Mouse (Mus musculus): ENCODE measurements around the gene Pdpn. TPM values are rescaled to one million over a fixed set of nuclear protein-coding genes. Genes with fewer than 3 reads are reported as not detected.

Gene Pdpn
- total and polyA plus RNA-seq, 2 experiments, result 0.17 TPM; not detected in 1

- H3K9ac ChIP-seq (ENCODE audit: low read depth, low read length), result no peak overlapping the region
These were observed 67.5 kb downstream of the Pdpn start for GRCm38 (mm10) chr4:143231790-143232422.

DNA sequence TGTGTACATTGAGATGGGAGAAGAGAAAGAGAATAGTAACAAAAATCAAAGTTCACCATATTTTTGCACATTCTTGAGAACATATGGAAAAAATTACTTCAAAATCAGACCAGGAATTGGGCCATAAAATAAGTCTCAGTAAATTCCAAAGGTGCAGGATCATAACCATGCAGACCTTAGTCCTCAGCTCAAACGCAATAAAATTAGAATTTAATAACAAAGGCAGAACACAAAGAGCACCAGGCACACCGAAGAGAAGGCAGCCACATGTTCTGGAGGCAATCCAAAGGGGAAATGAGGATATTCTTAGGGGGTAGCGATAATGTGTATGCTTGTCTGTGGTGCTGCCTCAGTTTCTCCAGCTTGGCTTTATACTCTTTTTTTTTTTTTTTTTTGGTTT lies 68.3 kb downstream of the Pdpn start:
- Histone ChIP-seq H3K4me3 (ENCODE audit: insufficient read depth, low read depth, low read length) (no peak overlapping the region), H3K27me3 (ENCODE audit: control insufficient read depth, insufficient read depth, low read length) (no peaks in the 10 kb centered on the region), H3K27ac (replicated peaks; ENCODE audit: insufficient read depth, low read depth, low read length) (no peak overlapping the region), H3K9ac (ENCODE audit: low read depth, low read length) (no peak overlapping the region), H3K4me1 (ENCODE audit: control insufficient read depth, insufficient read depth, low read length) (no peaks in the 10 kb centered on the region), H3K36me3 (ENCODE audit: control insufficient read depth, insufficient read depth, low read length) (no peaks in the 10 kb centered on the region), H3K79me2 (ENCODE audit: control insufficient read depth, insufficient read depth, low read length) (no peaks in the 10 kb centered on the region)
- no peak for DNase-seq (ENCODE audit: extremely low read depth, low read depth, low spot score)
- no peak for TF ChIP-seq POLR2A (IDR thresholded peaks at IDR 0.05; ENCODE audit: extremely low read depth, insufficient read depth, low read length)
- TF ChIP-seq CTCF (IDR thresholded peaks at IDR 0.05; ENCODE audit: low read depth, low read length), result no peak
- 86% methylated on average over 3 of the region's 3 CpGs for WGBS

More at GRCm38 (mm10) chr4:143231790-143232422, 67.5 kb downstream of the Pdpn start:
- H3K79me2 ChIP-seq (ENCODE audit: control insufficient read depth, insufficient read depth, low read length), result no peaks in the 10 kb centered on the region
- no peaks in the 10 kb centered on the region for H3K36me3 ChIP-seq (ENCODE audit: control insufficient read depth, insufficient read depth, low read length)
- no peak overlapping the region for H3K4me3 ChIP-seq (ENCODE audit: insufficient read depth, low read depth, low read length)
- TF ChIP-seq CTCF (IDR thresholded peaks at IDR 0.05; ENCODE audit: low read depth, low read length) (no peak), POLR2A (IDR thresholded peaks at IDR 0.05; ENCODE audit: extremely low read depth, insufficient read depth, low read length) (no peak)
- H3K4me1 ChIP-seq (ENCODE audit: control insufficient read depth, insufficient read depth, low read length), result no peaks in the 10 kb centered on the region
- no peaks in the 10 kb centered on the region for H3K27me3 ChIP-seq (ENCODE audit: control insufficient read depth, insufficient read depth, low read length)
- 92% methylated on average over 10 of the region's 10 CpGs for WGBS
- no peak overlapping the region for H3K27ac ChIP-seq (replicated peaks; ENCODE audit: insufficient read depth, low read depth, low read length)
- no peak for DNase-seq (ENCODE audit: extremely low read depth, low read depth, low spot score)

GRCm38 (mm10) chr4:143227976-143228375 lies 71.4 kb downstream of the Pdpn start:
- Histone ChIP-seq H3K27me3 (ENCODE audit: control insufficient read depth, insufficient read depth, low read length) (no peaks in the 10 kb centered on the region), H3K36me3 (ENCODE audit: control insufficient read depth, insufficient read depth, low read length) (no peaks in the 10 kb centered on the region), H3K4me1 (ENCODE audit: control insufficient read depth, insufficient read depth, low read length) (no peaks in the 10 kb centered on the region), H3K27ac (replicated peaks; ENCODE audit: insufficient read depth, low read depth, low read length) (no peak overlapping the region), H3K4me3 (ENCODE audit: insufficient read depth, low read depth, low read length) (no peak overlapping the region), H3K79me2 (ENCODE audit: control insufficient read depth, insufficient read depth, low read length) (no peaks in the 10 kb centered on the region), H3K9ac (ENCODE audit: low read depth, low read length) (no peak overlapping the region)
- WGBS, result 67% methylated on average over 5 of the region's 5 CpGs
- no peak for TF ChIP-seq POLR2A (IDR thresholded peaks at IDR 0.05; ENCODE audit: extremely low read depth, insufficient read depth, low read length)
- no peak for TF ChIP-seq CTCF (IDR thresholded peaks at IDR 0.05; ENCODE audit: low read depth, low read length)
- DNase-seq (ENCODE audit: extremely low read depth, low read depth, low spot score), result no peak

DNA sequence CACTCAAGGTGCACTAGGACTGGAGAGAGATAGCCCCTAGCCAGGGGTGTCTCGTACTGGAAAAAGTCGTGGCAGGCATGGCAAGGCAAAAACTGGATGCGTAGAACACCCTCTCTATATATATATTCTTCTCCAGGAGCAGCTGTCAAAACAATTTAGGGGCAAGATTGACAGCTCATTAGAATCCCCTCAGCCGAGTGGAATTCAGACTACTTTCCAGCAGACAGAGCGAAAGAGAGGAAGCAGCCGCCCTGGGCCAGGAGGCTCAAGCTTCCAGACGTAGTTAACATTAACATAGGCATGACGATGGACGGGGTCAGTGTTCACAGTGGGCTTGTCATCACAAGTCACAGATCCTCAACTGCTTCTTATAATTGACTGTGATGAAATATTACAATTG lies 73.5 kb downstream of the Pdpn start:
- WGBS, result 85% methylated on average over 9 of the region's 9 CpGs
- no peaks in the 10 kb centered on the region for H3K27me3 ChIP-seq (ENCODE audit: control insufficient read depth, insufficient read depth, low read length)
- DNase-seq (ENCODE audit: extremely low read depth, low read depth, low spot score), result no peak
- no peak overlapping the region for H3K27ac ChIP-seq (replicated peaks; ENCODE audit: insufficient read depth, low read depth, low read length)
- no peaks in the 10 kb centered on the region for H3K4me1 ChIP-seq (ENCODE audit: control insufficient read depth, insufficient read depth, low read length)
- no peak for TF ChIP-seq POLR2A (IDR thresholded peaks at IDR 0.05; ENCODE audit: extremely low read depth, insufficient read depth, low read length)
- TF ChIP-seq CTCF (IDR thresholded peaks at IDR 0.05; ENCODE audit: low read depth, low read length), result no peak
- H3K36me3 ChIP-seq (ENCODE audit: control insufficient read depth, insufficient read depth, low read length), result no peaks in the 10 kb centered on the region
- no peaks in the 10 kb centered on the region for H3K79me2 ChIP-seq (ENCODE audit: control insufficient read depth, insufficient read depth, low read length)
- H3K9ac ChIP-seq (ENCODE audit: low read depth, low read length), result no peak overlapping the region
- no peak overlapping the region for H3K4me3 ChIP-seq (ENCODE audit: insufficient read depth, low read depth, low read length)

GRCm38 (mm10) chr4:143219316-143219751 lies 80.0 kb downstream of the Pdpn start:
- Histone ChIP-seq H3K27ac (replicated peaks; ENCODE audit: insufficient read depth, low read depth, low read length) (no peak overlapping the region), H3K9ac (ENCODE audit: low read depth, low read length) (no peak overlapping the region), H3K36me3 (ENCODE audit: control insufficient read depth, insufficient read depth, low read length) (no peaks in the 10 kb centered on the region), H3K4me1 (ENCODE audit: control insufficient read depth, insufficient read depth, low read length) (peaks cover 5% of the 10 kb centered on the region; the same call in 1 of the 2 replicates), H3K4me3 (ENCODE audit: insufficient read depth, low read depth, low read length) (no peak overlapping the region), H3K27me3 (ENCODE audit: control insufficient read depth, insufficient read depth, low read length) (no peaks in the 10 kb centered on the region), H3K79me2 (ENCODE audit: control insufficient read depth, insufficient read depth, low read length) (no peaks in the 10 kb centered on the region)
- WGBS, result 74% methylated on average over 9 of the region's 9 CpGs
- TF ChIP-seq POLR2A (IDR thresholded peaks at IDR 0.05; ENCODE audit: extremely low read depth, insufficient read depth, low read length) (no peak), CTCF (IDR thresholded peaks at IDR 0.05; ENCODE audit: low read depth, low read length) (no peak)
- DNase-seq (ENCODE audit: extremely low read depth, low read depth, low spot score), result no peak

- WGBS, result 85% methylated on average over 2 of the region's 2 CpGs
- Histone ChIP-seq H3K36me3 (ENCODE audit: control insufficient read depth, insufficient read depth, low read length) (no peaks in the 10 kb centered on the region), H3K27me3 (ENCODE audit: control insufficient read depth, insufficient read depth, low read length) (no peaks in the 10 kb centered on the region), H3K27ac (replicated peaks; ENCODE audit: insufficient read depth, low read depth, low read length) (no peak overlapping the region), H3K4me3 (ENCODE audit: insufficient read depth, low read depth, low read length) (no peak overlapping the region), H3K4me1 (ENCODE audit: control insufficient read depth, insufficient read depth, low read length) (peaks cover 5% of the 10 kb centered on the region; the same call in 1 of the 2 replicates), H3K79me2 (ENCODE audit: control insufficient read depth, insufficient read depth, low read length) (no peaks in the 10 kb centered on the region), H3K9ac (ENCODE audit: low read depth, low read length) (no peak overlapping the region)
- TF ChIP-seq CTCF (IDR thresholded peaks at IDR 0.05; ENCODE audit: low read depth, low read length) (no peak), POLR2A (IDR thresholded peaks at IDR 0.05; ENCODE audit: extremely low read depth, insufficient read depth, low read length) (no peak)
- DNase-seq (ENCODE audit: extremely low read depth, low read depth, low spot score), result no peak
These were observed 80.5 kb downstream of the Pdpn start for GRCm38 (mm10) chr4:143218858-143219257.

Other genes starting within 250 kb of the Pdpn start
- gene Prdm2, start 86.6 kb downstream of the Pdpn start, total RNA-seq (2014; rRNA removed), result 6.9 and 8.1 TPM in 2 replicates
- 4.9 and 7.9 TPM in 2 replicates for gene Prdm2, start 86.6 kb downstream of the Pdpn start, polyA plus RNA-seq (2012; rRNA removed)
- gene Lrrc38, start 50.2 kb upstream of the Pdpn start, total RNA-seq (2014; rRNA removed), result not detected in 2 replicates
- not detected in 2 replicates for gene Lrrc38, start 50.2 kb upstream of the Pdpn start, polyA plus RNA-seq (2012; rRNA removed)
- not detected in 2 replicates for gene Pramel1, start 94.9 kb upstream of the Pdpn start, total RNA-seq (2014; rRNA removed)
- gene Pramel1, start 94.9 kb upstream of the Pdpn start, polyA plus RNA-seq (2012; rRNA removed), result not detected in 2 replicates
- 5.2 and 7.8 TPM in 2 replicates for gene Pramef8, start 112.9 kb upstream of the Pdpn start, total RNA-seq (2014; rRNA removed)
- 2.1 and 2.3 TPM in 2 replicates for gene Pramef8, start 112.9 kb upstream of the Pdpn start, polyA plus RNA-seq (2012; rRNA removed)
- gene Oog4, start 150.8 kb upstream of the Pdpn start, total RNA-seq (2014; rRNA removed), result not detected in 2 replicates
- not detected in 2 replicates for gene Oog4, start 150.8 kb upstream of the Pdpn start, polyA plus RNA-seq (2012; rRNA removed)
- gene Gm13043, start 211.8 kb upstream of the Pdpn start, total RNA-seq (2014; rRNA removed), result not detected in 2 replicates
- not detected in 2 replicates for gene Gm13043, start 211.8 kb upstream of the Pdpn start, polyA plus RNA-seq (2012; rRNA removed)
- gene Gm13040, start 236.4 kb upstream of the Pdpn start, total RNA-seq (2014; rRNA removed), result not detected in 2 replicates
- gene Gm13040, start 236.4 kb upstream of the Pdpn start, polyA plus RNA-seq (2012; rRNA removed), result not detected in 2 replicates

Measured in liver, adult 2 months (tissue).